Comparison of ENCODE assay signal across 16 mouse cellular contexts in the genomic region with DNA sequence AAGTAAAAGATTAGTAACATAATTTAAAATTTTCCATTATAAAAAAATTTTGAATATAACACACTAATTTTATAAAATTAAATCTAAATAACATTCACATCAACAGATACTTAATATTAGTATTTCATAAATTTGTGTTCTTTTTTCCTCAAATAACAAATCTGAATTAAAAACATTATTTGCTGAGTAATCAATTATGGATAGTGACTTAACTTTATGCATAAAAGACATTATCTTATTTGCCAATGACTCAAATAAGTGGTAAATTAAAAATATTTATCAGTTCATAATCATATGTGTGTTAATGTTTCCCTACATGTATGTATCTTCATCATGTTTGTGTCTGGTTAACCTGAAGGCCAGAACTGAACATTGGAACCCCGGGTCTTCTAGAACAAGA.
"Had no signal": no experiment of that assay in that cellular context is flagged by ENCODE, and none has a peak within 500 bp of the region (broad histone marks: within the 10 kb centered on the region; RNA-seq: fewer than 3 reads in every experiment).

No protein-coding gene starts in this region.

- H3K4me2 ChIP-seq: neural tube, embryonic 12.5 days; neural tube, embryonic 13.5 days; stomach, embryonic 15.5 days had no signal

- H3K27ac ChIP-seq: neural tube, embryonic 12.5 days; neural tube, embryonic 13.5 days; stomach, embryonic 15.5 days; stomach, postnatal 0 days had no signal

- H3K9me3 ChIP-seq: neural tube, embryonic 12.5 days; neural tube, embryonic 13.5 days; stomach, embryonic 15.5 days had no signal

- H3K36me3 ChIP-seq: neural tube, embryonic 12.5 days; neural tube, embryonic 13.5 days; stomach, embryonic 15.5 days had no signal

- H3K9ac ChIP-seq: neural tube, embryonic 12.5 days; neural tube, embryonic 13.5 days; stomach, embryonic 15.5 days had no signal

- H3K27me3 ChIP-seq: neural tube, embryonic 12.5 days; neural tube, embryonic 13.5 days; stomach, embryonic 15.5 days had no signal

- DNase-seq: retina, postnatal 1 day; right cerebral cortex, adult 18-20 months; right cerebral cortex, postnatal 14 days; right cerebral cortex, postnatal 25 days; right cerebral cortex, postnatal 4 days; spleen, adult 18-20 months; thymus, adult 18-20 months; thymus, adult 2 months; thymus, postnatal 14 days; thymus, postnatal 25 days; thymus, postnatal 36 days; thymus, postnatal 4 days had no signal

- H3K4me3 ChIP-seq: neural tube, embryonic 12.5 days; neural tube, embryonic 13.5 days; stomach, embryonic 15.5 days had no signal

- H3K4me1 ChIP-seq: neural tube, embryonic 12.5 days; neural tube, embryonic 13.5 days; stomach, embryonic 15.5 days had no signal
